12 mouse cellular contexts compared by ENCODE assay signal in the genomic region with DNA sequence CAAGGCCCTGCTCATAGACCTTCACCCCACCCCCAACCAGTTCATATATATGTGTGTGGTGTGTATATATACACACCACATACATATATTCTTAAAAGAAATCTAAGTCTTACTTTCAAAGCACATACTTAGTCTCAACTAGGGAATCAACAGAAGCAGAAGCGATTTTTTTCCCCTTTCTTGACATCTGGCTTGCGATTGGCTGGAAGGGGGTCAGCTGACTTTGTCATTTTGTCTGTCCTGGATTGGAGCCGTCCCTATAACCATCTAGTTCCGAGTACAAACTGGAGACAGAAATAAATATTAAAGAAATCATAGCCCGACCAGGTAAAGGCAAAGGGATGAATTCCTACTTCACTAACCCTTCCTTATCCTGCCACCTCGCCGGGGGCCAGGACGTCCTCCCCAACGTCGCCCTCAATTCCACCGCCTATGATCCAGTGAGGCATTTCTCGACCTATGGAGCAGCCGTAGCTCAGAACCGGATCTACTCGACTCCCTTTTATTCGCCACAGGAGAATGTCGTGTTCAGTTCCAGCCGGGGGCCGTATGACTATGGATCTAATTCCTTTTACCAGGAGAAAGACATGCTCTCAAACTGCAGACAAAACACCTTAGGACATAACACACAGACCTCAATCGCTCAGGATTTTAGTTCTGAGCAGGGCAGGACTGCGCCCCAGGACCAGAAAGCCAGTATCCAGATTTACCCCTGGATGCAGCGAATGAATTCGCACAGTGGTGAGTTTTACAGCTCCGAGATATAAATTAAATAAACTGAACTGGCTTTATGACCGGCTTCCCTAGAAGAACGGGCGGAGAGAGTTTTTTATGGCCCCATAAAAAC. TPM values are rescaled to one million over a fixed set of nuclear protein-coding genes. Genes with fewer than 3 reads are reported as not detected.
DNase-seq lines count a peak whose midpoint lies in the region; ATAC-seq and TF ChIP-seq lines count a peak whose summit lies in the region.
"Had no signal": no experiment of that assay in that cellular context is flagged by ENCODE, and none has a peak within 500 bp of the region (broad histone marks: within the 10 kb centered on the region; RNA-seq: fewer than 3 reads in every experiment).

No protein-coding gene starts in this region.

- peak overlapping the region; percentile 48 for H3K4me3 ChIP-seq in gastrocnemius, adult 2 months
- 0 out of 2 replicates have a peak overlapping the region, but pooled peaks have one; percentile 21 for H3K4me3 ChIP-seq in ES-Bruce4 (ENCODE audit: low read depth, low read length)
- peak overlapping the region; percentile 1; the same call in 1 of the 2 replicates for H3K4me3 ChIP-seq in hindbrain, postnatal 0 days (ENCODE audit: low read length)
- H3K4me3 ChIP-seq in neural tube, embryonic 12.5 days = peak overlapping the region; percentile 48
- H3K4me3 ChIP-seq: heart, embryonic 15.5 days had no signal

- TF ChIP-seq CTCF in gastrocnemius, adult 2 months (IDR thresholded peaks at IDR 0.05) = no peak
- TF ChIP-seq CTCF in ES-Bruce4 (IDR thresholded peaks at IDR 0.05; ENCODE audit: low read depth, low read length) = no peak
- TF ChIP-seq CTCF in hindbrain, postnatal 0 days (IDR thresholded peaks at IDR 0.05; ENCODE audit: low read depth) = no peak

- no peak for TF ChIP-seq POLR2A in ES-Bruce4 (IDR thresholded peaks at IDR 0.05; ENCODE audit: insufficient read depth, low read length)

- intact Hi-C loops in gastrocnemius, adult 2 months (cut with DNase I) = no loop called here

- ATAC-seq in hindbrain, postnatal 0 days = no peak
- no peak for ATAC-seq in neural tube, embryonic 12.5 days (ENCODE audit: low FRiP score, low read depth)

- peaks cover 60% of the 10 kb centered on the region for H3K27me3 ChIP-seq in ES-Bruce4 (ENCODE audit: control insufficient read depth, insufficient read depth, low read length, poor library complexity, severe bottlenecking)
- peaks cover 96% of the 10 kb centered on the region for H3K27me3 ChIP-seq in hindbrain, postnatal 0 days (ENCODE audit: insufficient read depth, low read length)
- no peaks in the 10 kb centered on the region for H3K27me3 ChIP-seq in neural tube, embryonic 12.5 days (replicated peaks)

- no peak for DNase-seq in gastrocnemius, adult 2 months
- no peak for DNase-seq in gastrocnemius, adult 18-20 months (ENCODE audit: low spot score)
- no peak for DNase-seq in hindbrain, postnatal 0 days (ENCODE audit: low spot score)
- DNase-seq in layer of hippocampus, adult 11-12 months (ENCODE audit: low spot score) = no peak
- DNase-seq in cerebellum, postnatal 10 days = no peak
- DNase-seq in right cerebral cortex, postnatal 14 days = no peak

- no peaks in the 10 kb centered on the region for H3K9me3 ChIP-seq in ES-Bruce4 (replicated peaks; ENCODE audit: control insufficient read depth, insufficient read depth, low read length, poor library complexity, severe bottlenecking)
- H3K9me3 ChIP-seq in hindbrain, postnatal 0 days (ENCODE audit: low read length) = no peaks in the 10 kb centered on the region
- no peaks in the 10 kb centered on the region for H3K9me3 ChIP-seq in neural tube, embryonic 12.5 days
- H3K9me3 ChIP-seq: heart, embryonic 15.5 days had no signal

- H3K4me2 ChIP-seq in hindbrain, postnatal 0 days (ENCODE audit: low read depth, low read length) = peak overlapping the region; percentile 8; the same call in 1 of the 2 replicates
- H3K4me2 ChIP-seq in neural tube, embryonic 12.5 days (replicated peaks) = peak overlapping the region; percentile 86

- peaks cover 8% of the 10 kb centered on the region for H3K4me1 ChIP-seq in ES-Bruce4 (ENCODE audit: control insufficient read depth, insufficient read depth, low read length)
- no peaks in the 10 kb centered on the region for H3K4me1 ChIP-seq in hindbrain, postnatal 0 days (ENCODE audit: insufficient read depth, low read length)
- peaks cover 93% of the 10 kb centered on the region for H3K4me1 ChIP-seq in neural tube, embryonic 12.5 days

- no peaks in the 10 kb centered on the region for H3K36me3 ChIP-seq in ES-Bruce4 (ENCODE audit: control insufficient read depth, insufficient read depth, low read length, poor library complexity, severe bottlenecking)
- H3K36me3 ChIP-seq in hindbrain, postnatal 0 days (ENCODE audit: insufficient read depth, low read length) = no peaks in the 10 kb centered on the region
- peaks cover 2% of the 10 kb centered on the region; the same call in 1 of the 2 replicates for H3K36me3 ChIP-seq in neural tube, embryonic 12.5 days
- H3K36me3 ChIP-seq: heart, embryonic 15.5 days had no signal

- H3K9ac ChIP-seq in ES-Bruce4 (ENCODE audit: low read depth, poor library complexity, severe bottlenecking) = no peak overlapping the region
- no peak overlapping the region for H3K9ac ChIP-seq in hindbrain, postnatal 0 days (replicated peaks; ENCODE audit: low read length)
- H3K9ac ChIP-seq in neural tube, embryonic 12.5 days = peak overlapping the region; percentile 94
- H3K9ac ChIP-seq: heart, embryonic 15.5 days had no signal

- peak overlapping the region; percentile 38; the same call in 1 of the 2 replicates for H3K27ac ChIP-seq in gastrocnemius, adult 2 months
- H3K27ac ChIP-seq in ES-Bruce4 (ENCODE audit: insufficient read depth, low read length) = no peak overlapping the region
- no peak overlapping the region for H3K27ac ChIP-seq in hindbrain, postnatal 0 days
- peak overlapping the region; percentile 93 for H3K27ac ChIP-seq in neural tube, embryonic 12.5 days
- H3K27ac ChIP-seq: heart, embryonic 15.5 days; macrophage had no signal

- TF ChIP-seq EP300 in ES-Bruce4 (IDR thresholded peaks at IDR 0.05; ENCODE audit: insufficient read depth, low read depth, low read length) = no peak

- WGBS in hindbrain, postnatal 0 days = 2% methylated on average over 27 of the region's 27 CpGs
- WGBS in neural tube, embryonic 12.5 days = under 1% methylated on average over 27 of the region's 27 CpGs

RNA-seq across cellular contexts. Expression of gene Hoxc4, which starts 9.2 kb away (rescaled TPM):
- 1 to 10 TPM; 4.3 to 4.6 TPM for total RNA-seq in gastrocnemius, adult 2 months (2021)
- total RNA-seq in gastrocnemius, adult 18-20 months (2021) = 1 to 10 TPM; 3.8 to 5.3 TPM
- 0.56 and 0.99 TPM in 2 replicates for polyA plus RNA-seq in ES-Bruce4 (2011; ENCODE audit: insufficient read depth, insufficient read length, low read depth, missing spikeins)
- 12.5 and 13.1 TPM in 2 replicates for total RNA-seq in hindbrain, postnatal 0 days (2014; rRNA removed)
- polyA plus RNA-seq in hindbrain, postnatal 0 days (2015; fragmentation: Nextera tagmentation; extraction: Ambion mirVana) = 33.0 and 35.4 TPM in 2 replicates
- polyA plus RNA-seq in neural tube, embryonic 12.5 days (2016; fragmentation: Nextera tagmentation; extraction: Ambion mirVana) = 69.5 and 77.4 TPM in 2 replicates
- total RNA-seq: common myeloid progenitor, adult 5-6 weeks; left cerebral cortex, adult 8-10 months had no signal
- polyA plus RNA-seq: macrophage had no signal

RNA-seq across cellular contexts. Expression of gene Hoxc6, which starts 11.4 kb away (rescaled TPM):
- total RNA-seq in gastrocnemius, adult 2 months (2021) = 1 to 10 TPM; 8.1 to 8.6 TPM
- 1 to 10 TPM; 5.3 to 5.8 TPM for total RNA-seq in gastrocnemius, adult 18-20 months (2021)
- polyA plus RNA-seq in ES-Bruce4 (2011; ENCODE audit: insufficient read depth, insufficient read length, low read depth, missing spikeins) = 1.3 TPM in 1 of 2 replicates, not detected in the other
- total RNA-seq in hindbrain, postnatal 0 days (2014; rRNA removed) = 0.43 and 1.4 TPM in 2 replicates
- polyA plus RNA-seq in hindbrain, postnatal 0 days (2015; fragmentation: Nextera tagmentation; extraction: Ambion mirVana) = 0.59 and 1.2 TPM in 2 replicates
- polyA plus RNA-seq in neural tube, embryonic 12.5 days (2016; fragmentation: Nextera tagmentation; extraction: Ambion mirVana) = 68.8 and 77.1 TPM in 2 replicates
- total RNA-seq: common myeloid progenitor, adult 5-6 weeks; left cerebral cortex, adult 8-10 months had no signal
- polyA plus RNA-seq: macrophage had no signal

RNA-seq across cellular contexts. Expression of gene Hoxc8, which starts 19.1 kb away (rescaled TPM):
- 1 to 10 TPM; 1.0 to 2.8 TPM for total RNA-seq in gastrocnemius, adult 2 months (2021)
- 1 to 10 TPM; 1.3 to 1.9 TPM for total RNA-seq in gastrocnemius, adult 18-20 months (2021)
- polyA plus RNA-seq in ES-Bruce4 (2011; ENCODE audit: insufficient read depth, insufficient read length, low read depth, missing spikeins) = 0.40 and 0.45 TPM in 2 replicates
- total RNA-seq in hindbrain, postnatal 0 days (2014; rRNA removed) = 0.26 TPM in 1 of 2 replicates, not detected in the other
- polyA plus RNA-seq in hindbrain, postnatal 0 days (2015; fragmentation: Nextera tagmentation; extraction: Ambion mirVana) = not detected in 2 replicates
- polyA plus RNA-seq in neural tube, embryonic 12.5 days (2016; fragmentation: Nextera tagmentation; extraction: Ambion mirVana) = 44.5 and 65.6 TPM in 2 replicates
- total RNA-seq: common myeloid progenitor, adult 5-6 weeks; left cerebral cortex, adult 8-10 months had no signal
- polyA plus RNA-seq: heart, embryonic 15.5 days; macrophage had no signal

RNA-seq across cellular contexts. Expression of gene Hoxc9, which starts 33.2 kb away (rescaled TPM):
- 1 to 10 TPM; 6.7 to 8.3 TPM for total RNA-seq in gastrocnemius, adult 2 months (2021)
- 1 to 10 TPM; 6.8 to 7.4 TPM for total RNA-seq in gastrocnemius, adult 18-20 months (2021)
- polyA plus RNA-seq in ES-Bruce4 (2011; ENCODE audit: insufficient read depth, insufficient read length, low read depth, missing spikeins) = not detected in 2 replicates
- total RNA-seq in hindbrain, postnatal 0 days (2014; rRNA removed) = not detected in 2 replicates
- polyA plus RNA-seq in hindbrain, postnatal 0 days (2015; fragmentation: Nextera tagmentation; extraction: Ambion mirVana) = not detected in 2 replicates
- 45.2 and 47.4 TPM in 2 replicates for polyA plus RNA-seq in neural tube, embryonic 12.5 days (2016; fragmentation: Nextera tagmentation; extraction: Ambion mirVana)
- total RNA-seq: common myeloid progenitor, adult 5-6 weeks; left cerebral cortex, adult 8-10 months had no signal
- polyA plus RNA-seq: heart, embryonic 15.5 days; macrophage had no signal

RNA-seq across cellular contexts. Expression of gene Hoxc5, which starts 42.2 kb away (rescaled TPM):
- 1 to 10 TPM; 2.7 to 2.9 TPM for total RNA-seq in gastrocnemius, adult 2 months (2021)
- 1 to 10 TPM; 1.5 to 2.1 TPM for total RNA-seq in gastrocnemius, adult 18-20 months (2021)
- polyA plus RNA-seq in ES-Bruce4 (2011; ENCODE audit: insufficient read depth, insufficient read length, low read depth, missing spikeins) = not detected in 2 replicates
- total RNA-seq in hindbrain, postnatal 0 days (2014; rRNA removed) = 5.4 and 8.7 TPM in 2 replicates
- polyA plus RNA-seq in hindbrain, postnatal 0 days (2015; fragmentation: Nextera tagmentation; extraction: Ambion mirVana) = 6.4 and 7.3 TPM in 2 replicates
- polyA plus RNA-seq in neural tube, embryonic 12.5 days (2016; fragmentation: Nextera tagmentation; extraction: Ambion mirVana) = 32.1 and 35.5 TPM in 2 replicates
- total RNA-seq: common myeloid progenitor, adult 5-6 weeks; left cerebral cortex, adult 8-10 months had no signal
- polyA plus RNA-seq: macrophage had no signal

Comparison
In these comparisons a context has a peak if more than half of its experiments do, and no peak if none do; other contexts are left out.
1. H3K27ac ChIP-seq: peak in gastrocnemius, adult 2 months (single experiment) and neural tube, embryonic 12.5 days (single experiment); none in ES-Bruce4 (single experiment) and hindbrain, postnatal 0 days (single experiment).
2. Peak in every context shown above with its lines, with median percentiles within 50 percentile points of each other: H3K4me3 ChIP-seq.